Comparison of ENCODE assay signal across 8 mouse cellular contexts in genomic region chr5:45856303-45856821, GRCm38 (mm10). TPM values are rescaled to one million over a fixed set of nuclear protein-coding genes. Genes with fewer than 3 reads are reported as not detected.
DNase-seq lines count a peak whose midpoint lies in the region; ATAC-seq lines count a peak whose summit lies in the region.

No protein-coding gene starts in this region.

- H3K27me3 ChIP-seq in hindbrain, embryonic 12.5 days: no peaks in the 10 kb centered on the region

- peak overlapping the region; percentile 86 for H3K4me2 ChIP-seq in hindbrain, embryonic 12.5 days (replicated peaks)

- DNase-seq in R1 (ENCODE audit: low read depth, low spot score): peak; percentile 71
- peak; percentile 81 for DNase-seq in cerebellum, postnatal 10 days
- DNase-seq in frontal cortex, postnatal 10 days (ENCODE audit: low spot score in 2 of 2): peak; percentile 51 to 61
- DNase-seq in layer of hippocampus, postnatal 25 days (ENCODE audit: extremely low spot score in 1 of 2, low spot score in 1 of 2): peak; percentile 43 to 46
- peak; percentile 65 for DNase-seq in lung, postnatal 36 days
- peak; percentile 93 for DNase-seq in retina, postnatal 1 day
- DNase-seq in thymus, postnatal 36 days: peak; percentile 59 to 70

- peak overlapping the region; percentile 99 for H3K27ac ChIP-seq in hindbrain, embryonic 12.5 days

- no peaks in the 10 kb centered on the region for H3K9me3 ChIP-seq in hindbrain, embryonic 12.5 days (replicated peaks)

- peak; percentile 57 for ATAC-seq in hindbrain, embryonic 12.5 days (ENCODE audit: low FRiP score)

- peaks cover 5% of the 10 kb centered on the region; the same call in 1 of the 2 replicates for H3K4me1 ChIP-seq in hindbrain, embryonic 12.5 days

- peak overlapping the region; percentile 99 for H3K4me3 ChIP-seq in hindbrain, embryonic 12.5 days

- no peaks in the 10 kb centered on the region for H3K36me3 ChIP-seq in hindbrain, embryonic 12.5 days

- peak overlapping the region; percentile 98 for H3K9ac ChIP-seq in hindbrain, embryonic 12.5 days

- WGBS in hindbrain, embryonic 12.5 days: 1% methylated on average over 26 of the region's 37 CpGs

RNA-seq across cellular contexts. Expression of gene Lcorl, which starts 1.1 kb away (rescaled TPM):
- polyA plus RNA-seq in hindbrain, embryonic 12.5 days (2016; fragmentation: Nextera tagmentation; extraction: Ambion mirVana): 48.8 and 53.4 TPM in 2 replicates
- 10 to 100 TPM; 29.7 to 35.3 TPM for total RNA-seq in layer of hippocampus, postnatal 25 days (2021)

Comparison
In these comparisons a context has a peak if more than half of its experiments do, and no peak if none do; other contexts are left out.
1. Peak in every context shown above with its lines: DNase-seq, ATAC-seq, H3K4me3 ChIP-seq and H3K27ac ChIP-seq.